Mouse (Mus musculus): Measurements from ENCODE around the gene Gm2897. TPM values are rescaled to one million over a fixed set of nuclear protein-coding genes. Genes with fewer than 3 reads are reported as not detected.
A peak's percentile ranks its signal among the peaks of the same experiment; 100 is the strongest.
"Not testable (repeated sequence)": the region's sequence is repeated elsewhere in the genome, so short reads cannot be mapped to it uniquely, and the experiment has no call there.

Gene Gm2897
- 1 to 10 TPM in 1 of 2 experiments, under 1 TPM in 1; 0.55 to 1.5 TPM for total RNA-seq (2021)
- long read RNA-seq, experiment 1, partial matches to known transcripts = 0 of 1 reads
- long read RNA-seq, experiment 1, other reads (novel, unspliced or antisense) = 1 of 1 reads
- long read RNA-seq, experiment 2, partial matches to known transcripts = 0 of 3 reads
- long read RNA-seq, experiment 2, other reads (novel, unspliced or antisense) = 2 of 3 reads

DNA sequence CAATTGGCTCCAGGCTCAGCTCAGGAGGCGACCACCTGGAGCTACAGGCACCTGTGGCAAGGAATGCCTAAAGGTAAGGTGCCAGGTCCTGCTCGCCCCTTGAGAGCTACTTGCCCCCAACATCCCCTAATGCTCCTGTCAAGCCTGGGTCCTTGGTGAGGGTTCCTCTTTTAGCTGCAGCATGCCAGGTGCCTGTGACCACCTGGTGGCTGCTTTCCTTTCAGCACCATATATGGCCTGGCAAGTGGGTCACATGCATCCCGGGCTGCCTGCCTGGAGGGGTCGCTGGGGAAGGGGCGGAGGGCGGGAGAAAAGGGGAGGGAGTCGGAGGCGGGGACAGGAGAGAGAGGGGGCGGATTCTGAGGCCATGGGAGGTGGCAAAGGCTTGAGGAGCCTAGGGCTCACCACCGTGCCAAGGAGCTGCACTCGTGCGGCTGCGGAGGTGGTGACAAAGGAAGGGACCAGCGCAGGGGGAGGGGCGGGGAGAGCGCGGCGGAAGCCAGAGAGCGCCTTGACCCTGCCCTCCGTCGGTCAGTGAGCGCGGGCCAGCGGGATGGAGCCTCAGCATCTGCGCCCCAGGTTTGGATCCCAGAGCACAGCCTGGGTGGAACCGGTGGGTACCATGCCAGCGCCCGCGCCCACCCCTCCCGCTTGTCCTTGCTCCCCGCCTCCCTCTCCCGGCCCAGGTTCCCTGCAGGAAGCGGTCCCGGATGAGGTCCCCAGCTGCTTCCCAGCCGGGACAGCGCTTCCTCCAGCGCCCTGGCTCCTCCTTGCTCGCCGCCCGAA lies at the start of gene Gm2897:
TSS of gene Gm2897 (plus strand) at position 559 of the 786 bp plus-strand sequence.
- DNase-seq (ENCODE audit: low spot score in 2 of 2) = peak in 1 of 2 experiments; percentile 1

DNA sequence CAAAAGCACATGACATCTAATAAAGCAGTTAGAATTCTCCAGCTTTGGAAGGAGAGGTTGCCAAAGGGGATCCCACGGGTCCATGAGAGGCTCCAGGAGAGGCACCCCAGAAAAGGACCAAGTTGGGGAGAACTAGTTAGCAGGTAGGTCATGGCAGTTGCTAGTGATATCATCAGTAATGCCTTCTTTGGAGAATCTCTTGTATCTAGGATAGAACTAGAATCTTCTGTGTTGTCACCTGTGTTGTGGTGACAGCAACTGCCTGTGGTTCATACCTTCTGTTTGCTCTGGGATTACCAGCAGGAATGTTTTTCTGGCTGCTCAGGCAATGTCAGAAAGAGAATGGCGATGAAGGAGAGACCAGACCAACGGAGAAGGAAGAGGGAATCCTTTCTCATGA lies 19.4 kb upstream of the Gm2897 start, which contains the start of gene Gm2888:
TSS of gene Gm2888 (plus strand) at position 301 of the 400 bp plus-strand sequence.
- DNase-seq (ENCODE audit: low spot score in 2 of 2) = not testable (repeated sequence)

DNA sequence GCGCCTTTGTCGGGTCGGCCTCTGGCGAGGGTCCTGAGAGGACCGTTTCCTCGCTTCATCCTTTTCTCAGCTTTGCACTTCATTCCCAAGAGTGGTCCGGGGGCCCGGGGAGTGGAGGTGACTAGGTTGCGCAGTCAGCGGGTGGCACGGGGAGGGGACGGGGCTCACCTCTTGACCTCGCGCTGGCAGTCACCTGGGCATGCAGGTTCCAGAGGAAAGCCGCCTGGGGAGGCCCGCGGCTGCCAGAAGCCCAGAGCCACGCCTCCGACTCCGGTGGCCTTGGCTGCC lies 372 bp downstream of the Gm2897 start:
- peak in 1 of 2 experiments; percentile 6 for DNase-seq (ENCODE audit: low spot score in 2 of 2)

DNA sequence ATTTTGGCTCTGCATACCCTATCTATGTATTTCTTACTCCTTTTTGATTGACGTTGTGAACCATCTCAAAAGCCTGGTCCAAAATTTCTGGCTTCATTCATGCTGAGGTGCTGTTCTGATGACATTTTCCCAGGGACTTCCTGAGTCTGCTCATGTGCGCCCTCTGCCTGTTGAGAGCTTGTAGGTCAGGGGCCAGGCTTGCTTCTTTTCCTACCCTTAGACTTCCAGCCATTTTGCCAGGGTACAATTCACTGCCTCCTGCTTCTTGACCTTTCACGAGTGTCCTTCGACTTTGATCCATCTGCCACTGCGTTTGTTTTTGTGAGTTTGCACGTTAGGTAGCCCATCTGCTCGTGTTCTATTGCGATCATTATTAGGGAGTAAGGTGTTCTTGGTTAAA lies 1.0 kb downstream of the Gm2897 start:
- DNase-seq (ENCODE audit: low spot score in 2 of 2) = peak in 1 of 2 experiments; percentile 3

DNA sequence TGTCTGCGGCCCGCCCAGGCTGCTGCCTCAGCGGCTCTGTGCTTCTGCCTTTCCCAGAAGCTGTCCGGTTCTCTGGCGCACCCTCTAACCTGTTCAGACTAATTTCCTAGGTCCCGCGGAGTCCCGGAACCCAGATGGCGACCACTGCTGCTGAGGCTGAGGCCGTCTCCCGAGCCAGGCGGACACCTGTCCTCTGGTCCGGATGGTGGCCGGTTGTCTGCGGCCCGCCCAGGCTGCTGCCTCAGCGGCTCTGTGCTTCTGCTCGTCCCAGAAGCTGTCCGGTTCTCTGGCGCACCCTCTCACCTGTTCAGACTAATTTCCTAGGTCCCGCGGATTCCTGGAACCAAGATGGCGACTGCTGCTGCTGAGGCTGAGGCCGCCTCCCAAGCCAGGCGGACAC lies 67.0 kb downstream of the Gm2897 start:
- peak; percentile 1 to 3 for DNase-seq (ENCODE audit: low spot score in 2 of 2)

Other genes starting within 250 kb of the Gm2897 start
- gene Gm2888, start 19.3 kb upstream of the Gm2897 start, total RNA-seq (2021) = not detected
- gene Gm10340, start 84.7 kb downstream of the Gm2897 start, total RNA-seq (2021) = not detected
- not detected for gene Gm5795, start 139.0 kb downstream of the Gm2897 start, total RNA-seq (2021)
- gene D830030K20Rik, start 159.2 kb downstream of the Gm2897 start, total RNA-seq (2021) = 1 to 10 TPM; 5.0 TPM